ENCODE assay signal across 8 mouse cellular contexts in genomic region chr5:134314688-134315622, GRCm38 (mm10). TPM values are rescaled to one million over a fixed set of nuclear protein-coding genes. Genes with fewer than 3 reads are reported as not detected.
DNase-seq lines count a peak whose midpoint lies in the region; ATAC-seq and TF ChIP-seq lines count a peak whose summit lies in the region.

Gtf2i (minus strand) TSS chr5:134314760.

- no peaks in the 10 kb centered on the region for H3K27me3 ChIP-seq in megakaryocyte, embryonic 14.5 days (replicated peaks)

- H3K4me3 ChIP-seq in cortical plate, adult 2 months (ENCODE audit: insufficient read depth, low read length) = peak within 1 kb of the TSS; percentile 100
- H3K4me3 ChIP-seq in megakaryocyte, embryonic 14.5 days (replicated peaks) = peak within 1 kb of the TSS; percentile 99

- TF ChIP-seq CTCF in cortical plate, adult 2 months (IDR thresholded peaks at IDR 0.05; ENCODE audit: extremely low read depth, insufficient read depth, low read length) = no peak

- ATAC-seq in activated CD4-positive, CD25-positive, alpha-beta regulatory T cell, adult 4 months = peak; percentile 83

- peaks cover 20% of the 10 kb centered on the region for H3K36me3 ChIP-seq in megakaryocyte, embryonic 14.5 days (replicated peaks; ENCODE audit: low read length)

- peak within 1 kb of the TSS; percentile 100 for H3K27ac ChIP-seq in cortical plate, adult 2 months (ENCODE audit: insufficient read depth, low read length)

- TF ChIP-seq POLR2A in cortical plate, adult 2 months (IDR thresholded peaks at IDR 0.05; ENCODE audit: extremely low read depth, insufficient read depth, low read length) = no peak; the same call in 1 of the 2 replicates

- H3K4me1 ChIP-seq in cortical plate, adult 2 months (ENCODE audit: control insufficient read depth, insufficient read depth, low read length) = peaks cover 1% of the 10 kb centered on the region; the same call in 1 of the 2 replicates
- peaks cover 51% of the 10 kb centered on the region for H3K4me1 ChIP-seq in megakaryocyte, embryonic 14.5 days

- peak; percentile 92 to 94 for DNase-seq in gastrocnemius, adult 8-10 months (ENCODE audit: low spot score in 2 of 2)
- peak; percentile 91 for DNase-seq in hindlimb bud, embryonic 11.5 days (ENCODE audit: extremely low spot score, low read depth, low spot score)
- peak; percentile 80 to 98 for DNase-seq in left cerebral cortex, adult 8-10 months (ENCODE audit: low spot score in 2 of 2)
- peak; percentile 97 to 98 for DNase-seq in right cerebral cortex, postnatal 10 days (ENCODE audit: low spot score in 2 of 2)
- DNase-seq in urinary bladder, postnatal 25 days (ENCODE audit: low spot score) = peak; percentile 84

- H3K9me3 ChIP-seq in megakaryocyte, embryonic 14.5 days = no peaks in the 10 kb centered on the region

RNA-seq across cellular contexts. Expression of gene Gtf2i, which starts in this region (rescaled TPM):
- polyA plus RNA-seq in activated CD4-positive, CD25-positive, alpha-beta regulatory T cell, adult 4 months (2017; shearing (Covaris generic)) = 10 to 100 TPM; 71.1 to 90.5 TPM
- 149 and 157 TPM in 2 replicates for polyA plus RNA-seq in cortical plate, adult 2 months (2012; rRNA removed)
- 100 to 1,000 TPM; 109 to 119 (median 112) TPM for total RNA-seq in gastrocnemius, adult 8-10 months (2022)
- total RNA-seq in left cerebral cortex, adult 8-10 months (2022) = 100 to 1,000 TPM; 193 to 217 (median 197) TPM
- 87.1 and 333 TPM in 2 replicates for polyA plus RNA-seq in megakaryocyte, embryonic 14.5 days (2012; ENCODE audit: insufficient read depth, low replicate concordance)

Comparison
In these comparisons a context has a peak if more than half of its experiments do, and no peak if none do; other contexts are left out.
1. Peak in every context shown above with its lines: DNase-seq, ATAC-seq, H3K4me3 ChIP-seq and H3K27ac ChIP-seq.